Mouse (Mus musculus) midbrain, embryonic 11.5 days (tissue): ENCODE data around the gene Mmp2. TPM values are rescaled to one million over a fixed set of nuclear protein-coding genes. Genes with fewer than 3 reads are reported as not detected.
"Not testable (repeated sequence)": the region's sequence is repeated elsewhere in the genome, so short reads cannot be mapped to it uniquely, and the experiment has no call there.

Experiments
- ATAC-seq: fragments of 200-750 bp; cut with Nextera tagmentation; 2 replicates; pipeline ENCODE4 v1.8.0; 2017; ENCODE audit warnings: moderate TSS enrichment, moderate library complexity; ENCODE audit not compliant: low FRiP score
- DNase-seq: peaks from one replicate; pipeline ENCODE4 v3.0.0; 2015; ENCODE audit warnings: low spot score; ENCODE audit errors: missing footprints
- H3K27ac ChIP-seq: fragments of 300-500 bp; sonication (generic); 2 replicates; pipeline ENCODE4 v1.5.1; 2014; ENCODE audit warnings: low read depth, low read length
- H3K27me3 ChIP-seq: fragments of 300-500 bp; sonication (generic); 2 replicates; pipeline ENCODE4 v1.6.1; 2014; ENCODE audit warnings: mild to moderate bottlenecking, low read length, moderate library complexity, mixed read lengths; ENCODE audit not compliant: control insufficient read depth, insufficient read depth
- H3K36me3 ChIP-seq: fragments of 300-500 bp; sonication (generic); 2 replicates; pipeline ENCODE4 v1.6.1; 2014; ENCODE audit warnings: mild to moderate bottlenecking, low read length, moderate library complexity, mixed read lengths; ENCODE audit not compliant: control insufficient read depth, insufficient read depth
- H3K4me1 ChIP-seq: fragments of 300-500 bp; sonication (generic); 2 replicates; pipeline ENCODE4 v1.6.1; 2014; ENCODE audit warnings: low read length; ENCODE audit not compliant: control insufficient read depth, insufficient read depth
- H3K4me2 ChIP-seq: fragments of 300-500 bp; sonication (generic); 2 replicates; pipeline ENCODE4 v1.6.1; 2014; ENCODE audit warnings: mild to moderate bottlenecking, moderate library complexity
- H3K4me3 ChIP-seq: fragments of 300-500 bp; sonication (generic); 2 replicates; pipeline ENCODE4 v1.5.1; 2014; ENCODE audit warnings: low read depth, low read length
- H3K9ac ChIP-seq: fragments of 300-500 bp; sonication (generic); 2 replicates; pipeline ENCODE4 v1.6.1; 2014; ENCODE audit warnings: low read length
- H3K9me3 ChIP-seq: fragments of 300-500 bp; sonication (generic); 2 replicates; pipeline ENCODE4 v1.6.1; 2016; ENCODE audit warnings: low read length; ENCODE audit not compliant: control insufficient read depth
- WGBS: fragments of 180-500 bp; shearing (Covaris S2); extraction: QIAGEN DNeasy Blood & Tissue Kit; methylation state at CpG from one replicate; pipeline ENCODE4 v1.1.7; 2014; 5-methylcytosine and 5-hydroxymethylcytosine counted together
- polyA plus RNA-seq: library from polyadenylated mRNA; unstranded; fragments of >200 nt; fragmentation: Nextera tagmentation; extraction: Ambion mirVana; gene quantifications from 2 replicates; pipeline ENCODE4 v1.2.1, GENCODE M21; 2014

The Mmp2 gene
- polyA plus RNA-seq, 1 experiment from 2014 or later = 51.3 TPM

- Histone ChIP-seq H3K9ac (no peak overlapping the region), H3K4me1 (no peaks in the 10 kb centered on the region), H3K4me3 (no peak overlapping the region), H3K9me3 (no peaks in the 10 kb centered on the region), H3K27me3 (no peaks in the 10 kb centered on the region), H3K4me2 (no peak overlapping the region), H3K27ac (no peak overlapping the region), H3K36me3 (no peaks in the 10 kb centered on the region)
- WGBS = 81% methylated on average over 7 of the region's 7 CpGs
- DNase-seq (no peak), ATAC-seq (no peak)
Measured at GRCm38 (mm10) chr8:92870281-92870680, 43.2 kb downstream of the Mmp2 start.

- DNase-seq = no peak
Measured at GRCm38 (mm10) chr8:92872063-92872759, 45.1 kb downstream of the Mmp2 start.

GRCm38 (mm10) chr8:92875795-92876194 is 48.7 kb downstream of the Mmp2 start:
- no peaks in the 10 kb centered on the region for H3K27me3 ChIP-seq
- no peak overlapping the region for H3K9ac ChIP-seq
- H3K4me3 ChIP-seq = no peak overlapping the region
- ATAC-seq (no peak), DNase-seq (no peak)
- no peak overlapping the region for H3K27ac ChIP-seq
- WGBS = 74% methylated on average over 10 of the region's 10 CpGs
- H3K4me1 ChIP-seq = no peaks in the 10 kb centered on the region
- H3K36me3 ChIP-seq = no peaks in the 10 kb centered on the region
- H3K4me2 ChIP-seq = no peak overlapping the region
- H3K9me3 ChIP-seq = no peaks in the 10 kb centered on the region

More at GRCm38 (mm10) chr8:92872063-92872759, 45.1 kb downstream of the Mmp2 start:
- Histone ChIP-seq H3K27ac (no peak overlapping the region), H3K9me3 (no peaks in the 10 kb centered on the region), H3K27me3 (no peaks in the 10 kb centered on the region), H3K9ac (no peak overlapping the region), H3K4me3 (no peak overlapping the region), H3K4me1 (no peaks in the 10 kb centered on the region), H3K4me2 (no peak overlapping the region), H3K36me3 (no peaks in the 10 kb centered on the region)
- ATAC-seq = no peak
- 76% methylated on average over 10 of the region's 10 CpGs for WGBS

GRCm38 (mm10) chr8:92881247-92881646 is 54.2 kb downstream of the Mmp2 start:
- no peaks in the 10 kb centered on the region for H3K4me1 ChIP-seq
- H3K4me2 ChIP-seq = no peak overlapping the region
- H3K9me3 ChIP-seq = no peaks in the 10 kb centered on the region
- no peak for ATAC-seq
- H3K36me3 ChIP-seq = no peaks in the 10 kb centered on the region
- H3K9ac ChIP-seq = no peak overlapping the region
- H3K27me3 ChIP-seq = no peaks in the 10 kb centered on the region
- DNase-seq = no peak
- no peak overlapping the region for H3K4me3 ChIP-seq
- WGBS = 88% methylated on average over 4 of the region's 4 CpGs
- H3K27ac ChIP-seq = no peak overlapping the region

- no peak for DNase-seq
- Histone ChIP-seq H3K4me1 (no peaks in the 10 kb centered on the region), H3K4me2 (no peak overlapping the region), H3K9me3 (no peaks in the 10 kb centered on the region), H3K4me3 (no peak overlapping the region), H3K9ac (no peak overlapping the region), H3K36me3 (no peaks in the 10 kb centered on the region), H3K27ac (no peak overlapping the region), H3K27me3 (no peaks in the 10 kb centered on the region)
- 80% methylated on average over 2 of the region's 2 CpGs for WGBS
- ATAC-seq = no peak
Measured at GRCm38 (mm10) chr8:92883771-92884170, 56.7 kb downstream of the Mmp2 start.

GRCm38 (mm10) chr8:92892216-92892615 is 65.1 kb downstream of the Mmp2 start:
- not testable (repeated sequence) for H3K27me3 ChIP-seq, H3K9ac ChIP-seq, DNase-seq, ATAC-seq, H3K4me2 ChIP-seq, H3K4me1 ChIP-seq, H3K36me3 ChIP-seq, H3K4me3 ChIP-seq, H3K27ac ChIP-seq, H3K9me3 ChIP-seq
- 82% methylated on average over 3 of the region's 3 CpGs for WGBS

GRCm38 (mm10) chr8:92893870-92894269 is 66.8 kb downstream of the Mmp2 start:
- 77% methylated on average over 2 of the region's 2 CpGs for WGBS
- Histone ChIP-seq H3K36me3 (no peaks in the 10 kb centered on the region), H3K4me3 (no peak overlapping the region), H3K4me1 (no peaks in the 10 kb centered on the region), H3K9ac (no peak overlapping the region), H3K27ac (no peak overlapping the region), H3K9me3 (no peaks in the 10 kb centered on the region), H3K27me3 (no peaks in the 10 kb centered on the region), H3K4me2 (no peak overlapping the region)
- DNase-seq = no peak
- no peak for ATAC-seq

- Histone ChIP-seq H3K9ac (no peak overlapping the region), H3K27ac (no peak overlapping the region), H3K4me1 (no peaks in the 10 kb centered on the region), H3K4me2 (no peak overlapping the region), H3K9me3 (no peaks in the 10 kb centered on the region), H3K27me3 (no peaks in the 10 kb centered on the region), H3K36me3 (no peaks in the 10 kb centered on the region), H3K4me3 (no peak overlapping the region)
- WGBS = 93% methylated on average over 7 of the region's 7 CpGs
- DNase-seq (no peak), ATAC-seq (no peak)
Measured at GRCm38 (mm10) chr8:92895053-92895452, 68.0 kb downstream of the Mmp2 start.

GRCm38 (mm10) chr8:92896056-92896455 is 69.0 kb downstream of the Mmp2 start:
- Histone ChIP-seq H3K4me2 (no peak overlapping the region), H3K9ac (no peak overlapping the region), H3K4me3 (no peak overlapping the region), H3K36me3 (no peaks in the 10 kb centered on the region), H3K27ac (no peak overlapping the region), H3K4me1 (no peaks in the 10 kb centered on the region), H3K9me3 (no peaks in the 10 kb centered on the region), H3K27me3 (no peaks in the 10 kb centered on the region)
- DNase-seq (no peak), ATAC-seq (no peak)
- WGBS = 79% methylated on average over 1 of the region's 1 CpGs
